Mouse (Mus musculus): ENCODE measurements around the gene Cers6. TPM values are rescaled to one million over a fixed set of nuclear protein-coding genes. Genes with fewer than 3 reads are reported as not detected.

The Cers6 gene
- total RNA-seq, 2 experiments from 2014 or later: 69.2 to 74.0 TPM

- no peak for DNase-seq (ENCODE audit: low spot score in 2 of 2)
- intact Hi-C loops (cut with DNase I): no loop called here
Observed at GRCm38 (mm10) chr2:69083198-69083509, 221.9 kb downstream of the Cers6 start.

- intact Hi-C loops (cut with DNase I): no loop called here
- no peak for DNase-seq (ENCODE audit: low spot score in 2 of 2)
Observed at GRCm38 (mm10) chr2:69084416-69084815, 223.2 kb downstream of the Cers6 start.

GRCm38 (mm10) chr2:69086505-69087260 lies 225.4 kb downstream of the Cers6 start:
- DNase-seq (ENCODE audit: low spot score in 2 of 2): no peak
- intact Hi-C loops (cut with DNase I): no loop called here

GRCm38 (mm10) chr2:69095836-69096235 lies 234.6 kb downstream of the Cers6 start:
- DNase-seq (ENCODE audit: low spot score in 2 of 2): no peak
- intact Hi-C loops (cut with DNase I): no loop called here

GRCm38 (mm10) chr2:69096821-69097220 lies 235.6 kb downstream of the Cers6 start:
- intact Hi-C loops (cut with DNase I): no loop called here
- peak; percentile 34 to 35 for DNase-seq (ENCODE audit: low spot score in 2 of 2)

GRCm38 (mm10) chr2:69097526-69097925 lies 236.3 kb downstream of the Cers6 start:
- intact Hi-C loops (cut with DNase I): no loop called here

GRCm38 (mm10) chr2:69098701-69099100 lies 237.5 kb downstream of the Cers6 start:
- intact Hi-C loops (cut with DNase I): no loop called here
- no peak for DNase-seq (ENCODE audit: low spot score in 2 of 2)

More at GRCm38 (mm10) chr2:69097526-69097925, 236.3 kb downstream of the Cers6 start:
- no peak for DNase-seq (ENCODE audit: low spot score in 2 of 2)

- intact Hi-C loops (cut with DNase I): no loop called here
- DNase-seq (ENCODE audit: low spot score in 2 of 2): no peak
Observed at GRCm38 (mm10) chr2:69099147-69099546, 237.9 kb downstream of the Cers6 start.

GRCm38 (mm10) chr2:69100706-69101105 lies 239.5 kb downstream of the Cers6 start:
- intact Hi-C loops (cut with DNase I): loop anchor here (1.0 to 2.0 kb wide), 2 partner anchors 238 to 316 kb away; no protein-coding TSS in a partner anchor

GRCm38 (mm10) chr2:69103526-69103925 lies 242.3 kb downstream of the Cers6 start:
- DNase-seq (ENCODE audit: low spot score in 2 of 2): no peak
- intact Hi-C loops (cut with DNase I): no loop called here

More at GRCm38 (mm10) chr2:69100706-69101105, 239.5 kb downstream of the Cers6 start:
- peak in 1 of 2 experiments; percentile 55 for DNase-seq (ENCODE audit: low spot score in 2 of 2)

GRCm38 (mm10) chr2:69104511-69105145 lies 243.4 kb downstream of the Cers6 start:
- intact Hi-C loops (cut with DNase I): no loop called here
- DNase-seq (ENCODE audit: low spot score in 2 of 2): peak in 1 of 2 experiments; percentile 33

GRCm38 (mm10) chr2:69109246-69109645 lies 248.0 kb downstream of the Cers6 start:
- no peak for DNase-seq (ENCODE audit: low spot score in 2 of 2)
- intact Hi-C loops (cut with DNase I): no loop called here

- intact Hi-C loops (cut with DNase I): no loop called here
- DNase-seq (ENCODE audit: low spot score in 2 of 2): no peak
Observed at GRCm38 (mm10) chr2:69109710-69110109, 248.5 kb downstream of the Cers6 start.

GRCm38 (mm10) chr2:69112609-69113008 lies 251.4 kb downstream of the Cers6 start:
- intact Hi-C loops (cut with DNase I): no loop called here
- no peak for DNase-seq (ENCODE audit: low spot score in 2 of 2)

- intact Hi-C loops (cut with DNase I): no loop called here
- no peak for DNase-seq (ENCODE audit: low spot score in 2 of 2)
Observed at GRCm38 (mm10) chr2:69113829-69114547, 252.7 kb downstream of the Cers6 start.

GRCm38 (mm10) chr2:69115921-69116320 lies 254.7 kb downstream of the Cers6 start:
- no peak for DNase-seq (ENCODE audit: low spot score in 2 of 2)
- intact Hi-C loops (cut with DNase I): no loop called here

GRCm38 (mm10) chr2:69116767-69117166 lies 255.5 kb downstream of the Cers6 start:
- intact Hi-C loops (cut with DNase I): no loop called here

GRCm38 (mm10) chr2:69118994-69119393 lies 257.8 kb downstream of the Cers6 start:
- DNase-seq (ENCODE audit: low spot score in 2 of 2): no peak
- intact Hi-C loops (cut with DNase I): no loop called here

More at GRCm38 (mm10) chr2:69116767-69117166, 255.5 kb downstream of the Cers6 start:
- DNase-seq (ENCODE audit: low spot score in 2 of 2): no peak

GRCm38 (mm10) chr2:69119718-69120117 lies 258.5 kb downstream of the Cers6 start:
- no peak for DNase-seq (ENCODE audit: low spot score in 2 of 2)
- intact Hi-C loops (cut with DNase I): no loop called here

GRCm38 (mm10) chr2:69121681-69122080 lies 260.4 kb downstream of the Cers6 start:
- intact Hi-C loops (cut with DNase I): no loop called here
- no peak for DNase-seq (ENCODE audit: low spot score in 2 of 2)

All from left cerebral cortex, postnatal 14 days (tissue).